Mouse (Mus musculus): ENCODE measurements around the gene Zfpm1. TPM values are rescaled to one million over a fixed set of nuclear protein-coding genes. Genes with fewer than 3 reads are reported as not detected.

Zfpm1 gene
- total RNA-seq, 2 experiments from 2014 or later, result 8.5 to 8.8 TPM

DNA sequence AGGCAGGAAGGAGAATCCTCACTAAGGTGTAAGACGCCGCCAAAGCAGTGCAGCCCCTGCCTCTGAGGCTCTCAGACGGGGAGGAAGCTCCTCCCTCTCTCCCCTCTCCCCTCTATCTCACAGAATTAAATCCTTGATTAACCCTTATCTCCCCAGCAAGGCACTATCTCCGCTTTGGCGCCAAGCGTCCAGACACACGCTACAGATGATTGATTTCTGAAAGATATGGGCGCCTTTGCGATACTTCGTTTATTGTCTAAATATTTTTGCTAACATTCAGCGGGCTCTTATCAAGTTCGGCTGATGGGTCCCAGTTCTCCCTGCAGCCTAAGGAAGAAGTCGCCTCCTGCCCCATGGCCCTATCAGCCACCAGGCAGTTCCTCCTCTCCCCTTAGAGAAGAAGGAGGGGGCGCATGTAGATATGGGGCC is 44.2 kb downstream of the Zfpm1 start:
- no peak for DNase-seq

DNA sequence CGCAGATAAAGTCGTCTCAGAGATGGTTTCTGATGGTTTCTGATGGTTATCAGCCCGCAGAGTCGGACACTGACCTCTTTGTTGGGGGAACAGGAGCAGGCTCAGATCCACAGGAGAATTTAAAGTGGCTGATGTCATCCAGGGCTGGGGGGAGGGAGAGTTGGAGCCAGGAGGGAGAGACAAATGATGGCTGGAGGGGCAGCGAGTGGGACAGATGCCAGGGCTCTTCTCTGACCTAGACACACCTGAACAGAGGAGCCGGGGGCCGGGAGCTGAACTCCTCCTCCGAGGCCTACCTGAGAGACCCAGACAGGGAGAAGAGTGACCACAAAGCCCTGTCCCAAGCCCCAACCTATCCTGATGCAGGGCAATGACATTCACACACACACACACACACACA is 47.1 kb downstream of the Zfpm1 start:
- DNase-seq, result no peak

DNA sequence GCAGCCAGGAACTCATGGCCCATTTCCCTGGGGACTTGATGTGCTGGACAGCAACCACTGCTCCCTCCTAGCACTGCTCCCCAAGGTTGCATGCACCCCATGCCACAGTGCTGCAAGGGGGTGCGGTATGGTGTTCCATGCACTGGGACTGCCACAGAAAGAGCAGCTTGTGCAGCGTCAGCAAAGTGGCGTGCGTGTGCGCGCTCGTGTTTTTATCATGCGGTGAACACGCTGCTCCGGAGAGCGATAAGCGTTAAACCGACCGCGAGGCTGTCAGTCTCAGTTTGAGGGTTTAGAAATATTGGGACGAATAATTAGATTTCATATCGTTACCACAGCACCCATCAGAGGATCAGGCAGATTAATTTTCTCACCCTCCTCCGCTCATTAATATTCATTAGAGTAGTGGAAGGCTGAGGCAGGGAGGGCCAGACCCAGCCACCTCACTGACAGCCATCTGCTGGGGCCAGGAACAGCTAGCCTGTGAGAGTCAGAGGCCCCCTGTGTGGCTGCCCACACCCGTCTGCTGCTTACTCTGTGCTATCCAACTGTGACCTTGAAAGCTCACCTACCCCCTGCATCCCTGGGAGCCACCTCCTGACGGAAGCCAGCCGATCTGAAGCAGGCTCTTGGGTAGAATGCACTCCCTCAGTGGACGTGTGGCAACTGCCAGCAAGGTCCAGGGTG is 47.8 kb downstream of the Zfpm1 start:
- no peak for DNase-seq

DNA sequence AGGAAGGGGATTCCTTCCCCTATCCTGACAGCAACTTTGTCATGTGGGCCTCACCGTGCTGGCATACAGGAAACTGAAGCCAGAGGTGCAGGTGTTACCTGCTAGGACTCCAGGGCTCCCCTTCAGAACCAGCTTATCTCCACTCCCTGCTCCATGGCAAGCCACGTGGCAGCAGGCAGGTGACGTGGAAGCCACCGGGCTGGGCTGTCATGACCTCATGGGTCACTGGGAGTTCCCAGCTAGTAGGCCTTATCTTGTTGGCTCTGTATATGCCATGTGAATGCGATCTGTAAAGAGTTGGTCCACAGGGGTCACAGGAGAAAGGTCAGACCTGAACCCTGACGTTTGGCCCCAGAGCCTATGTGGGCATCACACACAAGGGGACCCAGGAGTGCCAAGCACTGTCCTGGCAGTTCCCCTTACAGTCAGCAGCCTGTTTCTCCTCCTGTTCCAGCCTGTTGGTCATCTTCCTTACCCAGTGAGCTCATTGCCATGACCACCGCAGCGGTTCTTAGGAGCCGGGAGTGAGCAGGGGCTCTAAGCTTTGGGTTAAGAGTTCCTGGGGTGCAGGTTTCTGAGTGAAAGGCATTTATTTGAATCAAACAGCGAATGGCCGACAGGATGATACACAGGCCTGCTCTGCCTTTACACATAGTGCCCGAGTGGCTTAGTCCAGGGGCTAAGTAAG is 48.6 kb downstream of the Zfpm1 start:
- no peak for DNase-seq

DNA sequence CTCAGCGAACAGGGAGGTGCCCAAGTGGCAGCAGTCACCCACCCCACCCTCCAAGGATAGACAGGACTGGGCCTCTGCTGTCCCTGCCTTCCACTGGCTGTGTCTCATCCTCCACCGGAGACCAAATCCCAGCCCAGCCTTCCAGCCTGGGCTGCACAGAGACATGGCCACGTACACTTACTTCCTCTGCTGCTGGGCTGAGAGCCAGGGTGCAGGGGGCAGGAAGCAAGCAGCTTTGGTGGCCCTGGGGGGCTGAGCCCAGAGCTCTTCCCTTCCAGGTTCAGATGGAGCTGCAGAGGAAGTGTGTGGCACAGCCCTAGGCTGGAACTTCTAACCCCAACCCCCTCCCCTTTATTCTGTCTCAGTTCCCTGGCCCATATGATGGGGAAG is 49.2 kb downstream of the Zfpm1 start:
- DNase-seq, result peak; percentile 66

DNA sequence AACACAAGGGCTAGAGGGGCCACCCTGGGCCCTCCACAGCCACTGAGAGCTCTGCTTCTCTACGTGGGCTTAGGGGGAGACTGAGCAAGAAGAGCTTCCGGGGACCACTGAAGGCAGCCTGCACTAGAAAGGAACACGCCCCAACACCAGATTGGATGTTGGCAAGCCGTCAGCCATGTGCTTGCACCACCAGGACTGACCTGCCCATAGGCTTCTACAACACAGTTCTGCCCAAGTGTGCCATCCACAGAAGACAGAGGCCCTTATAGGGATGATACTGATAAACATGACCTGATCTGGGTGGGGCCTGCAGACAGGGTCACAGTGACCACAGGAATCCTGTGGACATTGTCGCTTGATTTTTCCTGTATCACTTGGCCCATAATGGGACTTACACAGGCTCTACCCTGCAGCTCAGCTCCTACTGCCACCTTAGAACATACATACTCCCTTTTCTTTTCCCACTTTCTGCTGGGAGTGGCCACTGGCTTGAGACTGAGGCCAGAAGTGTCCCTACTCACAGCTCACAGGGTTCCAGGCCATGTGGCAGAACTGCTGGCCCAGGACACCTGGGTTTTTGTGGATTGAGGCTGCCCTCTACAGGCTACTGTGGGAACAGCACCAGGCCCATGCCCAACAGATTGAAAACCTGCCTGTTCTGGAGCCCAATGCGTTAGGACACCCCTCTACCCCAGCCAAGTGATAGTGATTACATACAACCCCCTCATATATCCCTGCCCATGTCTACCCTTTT is 51.0 kb downstream of the Zfpm1 start:
- peak; percentile 74 for DNase-seq

DNA sequence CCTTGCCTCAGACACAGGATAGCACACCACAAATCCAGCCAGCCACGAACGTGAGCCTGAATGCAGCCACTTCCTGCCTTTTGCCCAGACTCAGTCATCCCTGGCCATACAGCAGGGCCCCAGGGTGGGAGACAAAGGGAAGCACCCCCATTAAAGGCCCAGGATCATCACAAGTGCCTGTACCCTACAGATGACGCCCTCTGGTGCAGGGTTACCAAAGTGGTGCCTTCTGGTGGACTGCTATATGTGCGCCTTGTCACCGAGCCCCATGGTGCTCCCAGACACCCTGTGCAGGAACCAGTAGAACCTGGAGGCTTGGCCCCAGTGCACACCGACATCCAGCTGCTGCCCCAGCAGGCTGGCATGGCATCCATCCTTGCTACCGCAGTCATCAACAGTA is 51.6 kb downstream of the Zfpm1 start:
- DNase-seq, result no peak

DNA sequence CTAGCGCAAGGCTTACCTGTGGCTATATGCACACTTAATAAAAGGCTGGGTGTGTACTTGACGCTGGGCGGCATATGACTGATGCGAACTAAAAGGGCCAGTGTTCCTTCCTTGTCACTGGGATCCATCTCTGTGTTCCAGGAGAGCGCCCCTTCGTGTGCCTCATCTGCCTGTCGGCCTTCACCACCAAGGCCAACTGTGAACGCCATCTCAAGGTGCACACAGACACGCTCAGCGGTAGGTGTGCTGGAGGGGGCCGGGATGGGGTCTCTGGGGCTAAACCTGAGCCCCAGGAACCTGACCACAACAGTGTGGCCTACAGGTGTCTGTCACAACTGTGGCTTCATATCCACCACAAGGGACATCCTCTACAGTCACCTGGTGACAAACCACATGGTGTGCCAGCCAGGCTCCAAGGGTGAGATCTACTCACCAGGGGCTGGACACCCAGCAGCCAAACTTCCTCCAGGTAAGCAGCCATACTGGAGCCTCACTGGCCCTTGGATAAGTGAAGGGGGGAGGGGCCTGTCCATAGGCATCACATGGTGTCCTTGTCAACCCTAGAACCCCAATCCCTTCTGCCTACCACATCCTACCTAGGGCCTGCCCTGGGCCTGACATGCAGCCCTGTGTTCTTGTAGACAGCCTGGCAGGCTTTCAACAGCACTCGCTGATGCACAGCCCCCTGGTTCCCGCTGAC is 53.0 kb downstream of the Zfpm1 start:
- no peak for DNase-seq

DNA sequence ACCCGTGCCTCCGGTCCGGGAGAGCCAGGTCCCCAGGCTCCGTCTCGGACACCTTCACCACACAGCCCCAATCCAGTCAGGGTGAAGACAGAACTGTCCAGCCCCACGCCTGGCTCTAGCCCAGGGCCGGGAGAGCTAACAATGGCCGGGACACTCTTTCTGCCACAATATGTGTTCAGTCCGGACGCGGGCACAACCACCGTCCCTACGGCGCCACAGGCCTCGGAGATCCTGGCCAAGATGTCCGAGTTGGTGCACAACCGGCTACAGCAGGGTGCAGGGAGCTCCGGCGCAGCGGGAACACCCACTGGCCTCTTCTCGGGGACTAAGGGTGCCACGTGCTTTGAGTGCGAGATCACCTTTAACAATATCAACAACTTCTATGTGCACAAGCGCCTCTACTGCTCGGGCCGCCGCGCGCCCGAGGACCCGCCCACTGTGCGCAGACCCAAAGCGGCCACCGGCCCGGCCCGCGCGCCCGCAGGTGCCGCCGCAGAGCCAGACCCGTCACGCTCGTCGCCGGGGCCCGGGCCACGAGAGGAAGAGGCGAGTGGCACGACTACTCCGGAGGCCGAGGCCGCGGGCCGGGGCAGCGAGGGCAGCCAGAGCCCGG is 53.8 kb downstream of the Zfpm1 start:
- no peak for DNase-seq

DNA sequence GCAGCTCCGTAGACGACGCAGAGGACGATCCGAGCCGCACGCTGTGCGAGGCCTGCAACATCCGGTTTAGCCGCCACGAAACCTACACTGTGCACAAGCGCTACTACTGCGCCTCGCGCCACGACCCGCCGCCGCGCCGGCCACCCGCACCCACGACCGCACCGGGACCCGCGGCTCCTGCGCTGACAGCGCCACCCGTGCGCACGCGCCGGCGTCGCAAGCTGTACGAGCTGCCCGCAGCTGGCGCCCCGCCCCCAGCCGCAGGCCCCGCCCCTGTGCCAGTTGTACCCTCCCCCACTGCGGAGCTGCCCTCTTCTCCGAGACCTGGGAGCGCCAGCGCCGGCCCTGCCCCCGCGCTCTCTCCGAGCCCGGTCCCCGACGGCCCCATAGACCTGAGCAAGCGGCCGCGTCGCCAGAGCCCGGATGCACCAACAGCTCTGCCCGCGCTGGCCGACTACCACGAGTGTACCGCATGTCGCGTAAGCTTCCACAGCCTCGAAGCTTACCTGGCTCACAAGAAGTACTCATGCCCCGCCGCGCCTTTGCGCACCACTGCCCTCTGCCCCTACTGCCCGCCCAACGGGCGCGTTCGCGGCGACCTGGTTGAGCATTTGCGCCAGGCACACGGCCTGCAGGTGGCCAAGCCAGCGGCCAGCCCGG is 54.4 kb downstream of the Zfpm1 start:
- DNase-seq, result peak; percentile 57

DNA sequence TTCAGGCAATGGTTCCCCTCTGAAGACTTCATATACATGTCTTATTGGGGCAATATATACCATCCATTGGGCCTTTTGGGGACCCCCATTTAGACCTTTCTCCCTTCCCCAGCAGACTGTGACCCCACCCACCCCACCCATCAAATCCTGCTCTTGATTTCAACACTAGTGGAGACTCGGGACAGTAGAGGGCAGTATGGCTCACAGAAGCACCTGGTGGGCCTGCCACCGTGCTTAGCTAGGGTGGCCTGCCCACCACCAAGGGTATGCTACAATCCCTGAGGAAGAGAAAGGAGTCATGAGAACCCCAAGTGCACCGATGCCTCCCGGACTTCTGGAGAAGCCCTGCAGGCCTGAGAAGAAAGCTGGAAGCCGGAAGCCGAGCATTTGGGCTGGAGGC is 56.9 kb downstream of the Zfpm1 start:
- no peak for DNase-seq

DNA sequence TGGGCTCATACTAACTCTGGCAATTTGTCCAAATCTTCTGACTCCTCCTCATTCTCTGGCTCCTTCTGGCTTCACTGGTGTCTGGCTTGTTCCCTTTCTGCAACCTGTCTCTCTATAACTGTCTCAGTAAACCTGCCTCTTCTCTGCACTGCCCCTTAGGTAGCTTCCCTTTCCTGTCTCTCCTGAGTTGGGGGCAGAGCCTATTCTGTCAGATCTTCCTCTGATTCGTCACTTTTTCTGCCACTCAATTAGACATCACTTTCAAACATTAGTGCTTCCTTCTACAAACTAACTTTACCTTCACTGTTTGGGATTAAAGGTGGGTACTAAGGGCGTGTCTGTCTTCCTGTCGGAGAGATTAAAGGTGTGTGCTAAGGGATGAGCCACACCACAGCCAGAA is 58.8 kb downstream of the Zfpm1 start:
- no peak for DNase-seq

DNA sequence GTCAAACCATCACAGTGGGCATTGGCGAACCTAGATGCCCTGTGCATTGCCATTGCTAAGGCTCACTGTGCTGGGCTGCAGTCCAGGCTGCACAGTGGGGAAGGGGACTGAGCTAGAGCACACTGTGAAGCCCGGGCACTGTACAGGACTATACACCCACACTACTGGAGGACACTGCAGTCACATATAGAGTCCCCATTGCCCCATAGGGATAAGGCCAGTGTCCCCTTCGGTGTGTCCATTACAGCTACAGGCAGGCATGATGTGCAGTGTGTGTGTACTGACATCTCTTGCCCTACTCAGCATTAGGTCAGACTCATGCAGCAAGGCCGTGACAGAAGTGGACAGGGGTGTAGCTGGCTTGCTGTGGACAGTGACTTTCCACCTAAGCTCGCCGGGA is 59.8 kb downstream of the Zfpm1 start:
- no peak for DNase-seq

DNA sequence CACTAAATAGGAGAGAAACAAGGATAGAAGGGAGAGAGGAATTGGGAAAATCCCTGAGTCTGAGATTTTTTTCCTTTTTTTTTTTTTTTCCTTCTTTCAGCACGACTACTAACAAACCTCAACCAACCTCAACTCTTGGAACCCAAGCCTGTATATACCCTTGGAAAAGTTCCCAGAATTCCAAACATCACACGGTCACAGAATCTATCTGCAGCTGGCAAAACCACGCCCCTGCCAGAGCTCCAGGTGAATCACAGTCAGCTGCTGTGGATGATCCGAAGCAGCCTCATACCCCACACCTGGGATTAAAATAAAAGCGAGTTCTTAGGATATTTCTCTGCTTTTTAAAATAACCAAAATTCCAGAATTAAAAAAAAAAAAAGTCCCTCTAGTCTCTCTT is 60.4 kb downstream of the Zfpm1 start:
- no peak for DNase-seq

DNA sequence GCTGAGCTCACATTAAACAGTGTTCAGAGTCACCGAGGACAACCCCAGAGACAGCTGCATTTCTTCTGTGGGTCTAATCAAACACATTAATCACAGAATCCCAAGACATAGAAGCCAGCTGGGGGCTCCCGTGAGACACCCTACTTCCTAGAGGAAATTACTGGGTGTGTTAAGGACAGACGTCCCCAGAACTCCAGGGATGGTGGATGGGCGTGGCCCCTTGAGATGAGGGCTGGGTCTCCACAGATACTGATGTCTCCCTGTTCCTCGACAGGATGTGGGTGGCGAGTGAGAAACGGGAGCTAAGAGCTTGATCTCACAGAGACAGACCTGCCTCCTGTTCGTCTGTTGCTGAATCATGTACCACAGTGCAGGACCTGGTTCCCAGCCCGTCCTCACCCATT is 60.9 kb downstream of the Zfpm1 start:
- DNase-seq, result peak; percentile 31

DNA sequence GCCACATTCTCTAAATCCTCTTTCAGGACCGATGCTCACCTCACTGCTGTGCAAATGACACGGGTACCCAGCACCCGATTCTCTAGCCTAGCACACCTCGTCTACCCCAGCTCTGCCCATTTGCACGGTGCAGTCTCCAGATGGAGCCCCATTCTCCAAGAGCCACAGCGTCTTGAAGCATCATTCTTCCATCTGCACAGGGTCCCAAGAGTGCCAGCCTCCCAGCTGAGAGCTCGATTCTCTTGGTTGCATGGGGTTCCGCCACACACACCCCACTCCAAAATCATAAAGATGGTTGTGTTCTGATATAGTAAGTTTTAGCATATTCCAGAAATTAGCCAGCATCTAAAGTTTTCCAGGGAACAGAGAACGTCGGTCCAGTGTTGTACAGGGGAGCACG is 61.4 kb downstream of the Zfpm1 start:
- no peak for DNase-seq

DNA sequence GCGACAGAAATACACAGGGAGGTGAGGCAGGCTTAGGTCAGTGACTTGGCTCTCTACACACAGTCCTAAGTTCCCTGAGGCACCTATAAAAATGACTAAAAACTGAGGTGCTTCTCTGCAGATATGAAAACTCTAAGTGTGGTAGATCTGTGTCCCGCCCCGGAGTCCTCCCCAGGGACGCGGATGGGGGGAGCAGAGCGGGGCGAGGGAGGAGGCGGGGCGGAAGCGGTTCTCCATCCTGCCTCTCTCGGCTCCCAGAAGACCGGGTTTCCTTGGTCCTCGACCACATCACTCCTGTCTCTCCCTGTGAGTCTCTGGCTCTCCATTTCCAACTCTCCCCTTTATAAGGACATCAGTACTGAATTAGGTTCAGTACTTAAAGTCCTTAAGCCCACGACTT is 61.8 kb downstream of the Zfpm1 start:
- DNase-seq, result no peak

DNA sequence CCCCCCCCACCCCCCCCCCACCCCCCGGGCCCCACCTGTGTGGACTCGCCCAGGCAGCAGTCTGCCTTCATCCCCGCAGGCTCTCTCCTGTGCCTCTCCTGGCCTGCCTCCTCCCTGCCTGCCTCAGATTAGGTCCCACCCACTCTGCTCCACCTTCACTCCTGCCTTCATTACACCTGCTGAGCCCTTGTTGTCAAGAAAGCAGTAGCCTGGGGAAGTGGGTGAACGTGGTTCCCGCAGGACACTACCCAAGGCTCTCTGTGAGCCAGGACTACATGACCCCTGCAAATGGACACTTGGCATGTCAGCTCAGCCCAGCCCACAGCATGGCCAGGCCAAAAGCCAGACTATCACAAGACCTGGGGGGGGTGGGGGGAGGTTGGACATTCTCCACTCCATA is 62.3 kb downstream of the Zfpm1 start:
- DNase-seq, result no peak

DNA sequence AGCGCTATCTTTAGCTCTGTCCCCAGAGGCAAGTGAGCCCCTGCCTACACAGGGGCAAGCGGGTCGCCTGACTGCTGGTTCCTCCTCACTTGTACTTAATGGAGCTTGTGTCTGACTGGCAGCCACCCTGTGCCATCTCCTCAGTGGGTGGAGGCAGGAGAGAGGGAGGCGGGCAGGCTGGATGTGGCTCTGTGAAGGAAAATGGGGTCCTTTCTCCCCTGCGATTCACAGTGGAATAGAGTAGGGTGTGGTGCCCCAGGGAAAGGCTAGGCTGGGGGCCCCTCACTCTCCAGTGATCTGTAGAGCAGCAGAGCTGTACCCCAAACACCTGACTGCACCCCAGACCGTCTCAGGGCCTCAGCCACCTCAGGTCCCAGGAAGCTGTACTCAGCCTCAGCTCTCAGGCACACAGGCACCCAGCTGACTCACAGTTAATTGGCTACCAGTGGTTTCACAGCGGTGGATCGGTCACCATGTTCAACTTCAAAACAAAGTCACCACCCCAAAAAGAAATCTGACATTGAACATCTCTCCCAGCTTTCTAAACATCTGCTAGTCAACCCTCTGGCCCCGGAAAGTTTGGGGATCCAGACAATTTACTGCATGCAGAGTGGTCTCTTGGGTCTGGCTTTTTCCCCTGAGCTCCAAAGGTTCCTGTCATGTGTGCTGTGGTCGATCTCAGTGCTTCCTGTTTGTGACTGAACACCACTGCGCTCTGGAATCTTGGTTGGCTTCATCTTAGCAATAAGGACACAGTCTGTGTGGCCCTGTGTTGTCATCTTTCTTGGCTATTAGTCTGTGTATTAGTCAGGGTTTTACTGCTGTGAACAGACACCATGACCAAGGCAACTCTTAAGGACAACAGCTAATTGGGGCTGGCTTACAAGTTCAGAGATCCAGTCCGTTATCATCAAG is 63.5 kb downstream of the Zfpm1 start:
- DNase-seq, result no peak

DNA sequence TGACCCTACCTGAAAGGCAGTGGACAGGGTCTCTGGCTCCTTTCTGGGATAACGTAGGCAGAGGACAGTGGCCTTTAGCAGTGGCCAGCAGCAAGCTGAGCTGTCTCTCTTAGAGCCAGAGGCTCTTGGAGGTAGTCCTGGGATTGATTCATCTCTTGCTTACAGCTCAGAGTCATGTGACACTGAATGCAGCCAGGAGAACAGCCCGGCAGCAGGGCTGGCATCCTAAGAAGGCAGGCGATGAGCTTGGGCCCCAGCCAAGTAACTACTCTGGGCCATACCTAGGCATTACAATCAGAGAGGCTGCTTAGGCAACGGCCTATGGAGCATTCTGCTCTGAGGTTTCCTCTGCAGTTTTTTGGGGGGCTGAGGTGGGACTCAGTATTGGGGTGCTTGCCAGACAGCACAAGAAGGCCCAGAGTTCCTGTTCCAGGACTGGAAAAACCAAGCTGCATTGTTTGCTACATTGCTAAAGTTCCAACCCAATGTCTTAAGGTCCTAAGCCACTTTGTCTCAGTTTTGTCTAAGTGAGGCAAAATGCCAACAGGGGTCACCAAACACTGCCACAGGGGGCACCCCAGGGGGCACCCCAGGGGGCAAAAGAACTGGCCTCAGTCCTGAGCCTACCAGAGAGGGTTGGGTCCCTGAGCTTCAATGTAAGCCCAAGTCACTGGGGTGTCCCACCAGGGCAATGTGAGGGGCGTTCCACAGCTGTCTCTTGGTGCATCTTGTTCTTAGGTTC is 66.0 kb downstream of the Zfpm1 start:
- DNase-seq, result peak; percentile 51
